Mouse (Mus musculus) heart, embryonic 13.5 days (tissue): ENCODE measurements around the gene Dusp16. TPM values are rescaled to one million over a fixed set of nuclear protein-coding genes. Genes with fewer than 3 reads are reported as not detected.

ENCODE experiments used
- ATAC-seq: fragments of 200-750 bp; cut with Nextera tagmentation; 2 replicates; pipeline ENCODE4 v1.8.0; 2017; ENCODE audit warnings: moderate TSS enrichment; ENCODE audit not compliant: insufficient number of reproducible peaks, low FRiP score, low TSS enrichment; ENCODE audit errors: extremely low read depth
- H3K27ac ChIP-seq: fragments of 300-500 bp; sonication (generic); replicated peaks from 2 replicates; pipeline ENCODE4 v1.5.1; 2015; ENCODE audit warnings: moderate library complexity, mild to moderate bottlenecking, inconsistent platforms
- H3K27me3 ChIP-seq: fragments of 300-500 bp; sonication (generic); replicated peaks from 2 replicates; pipeline ENCODE4 v1.6.1; 2015; ENCODE audit warnings: mild to moderate bottlenecking, inconsistent platforms
- H3K36me3 ChIP-seq: fragments of 300-500 bp; sonication (generic); 2 replicates; pipeline ENCODE4 v1.6.1; 2015; ENCODE audit warnings: mild to moderate bottlenecking, inconsistent platforms
- H3K4me1 ChIP-seq: fragments of 300-500 bp; sonication (generic); 2 replicates; pipeline ENCODE4 v1.6.1; 2015; ENCODE audit warnings: inconsistent platforms
- H3K4me2 ChIP-seq: fragments of 300-500 bp; sonication (generic); 2 replicates; pipeline ENCODE4 v1.6.1; 2015; ENCODE audit warnings: inconsistent platforms, mild to moderate bottlenecking, moderate library complexity
- H3K4me3 ChIP-seq: fragments of 300-500 bp; sonication (generic); 2 replicates; pipeline ENCODE4 v1.5.1; 2015; ENCODE audit warnings: moderate library complexity, mild to moderate bottlenecking, inconsistent platforms
- H3K9ac ChIP-seq: fragments of 300-500 bp; sonication (generic); 2 replicates; pipeline ENCODE4 v1.6.1; 2015; ENCODE audit warnings: inconsistent platforms, mild to moderate bottlenecking, moderate library complexity
- H3K9me3 ChIP-seq: fragments of 300-500 bp; sonication (generic); 2 replicates; pipeline ENCODE4 v1.6.1; 2016; ENCODE audit warnings: inconsistent platforms
- WGBS: fragments of 180-500 bp; shearing (Covaris S2); methylation state at CpG from one replicate; pipeline ENCODE4 v1.1.7; 2015; ENCODE audit warnings: mixed read lengths; 5-methylcytosine and 5-hydroxymethylcytosine counted together
- polyA plus RNA-seq: library from polyadenylated mRNA; unstranded; fragments of >200 nt; fragmentation: Nextera tagmentation; extraction: Ambion mirVana; gene quantifications from 2 replicates; pipeline ENCODE4 v1.2.1, GENCODE M21; 2015

Gene Dusp16
- polyA plus RNA-seq, 1 experiment from 2014 or later = 14.2 TPM

GRCm38 (mm10) chr6:134813066-134813465, 20.6 kb upstream of the Dusp16 start:
- no peak overlapping the region for H3K4me3 ChIP-seq
- H3K36me3 ChIP-seq = no peaks in the 10 kb centered on the region
- H3K27me3 ChIP-seq = no peaks in the 10 kb centered on the region
- no peaks in the 10 kb centered on the region for H3K9me3 ChIP-seq
- H3K4me1 ChIP-seq = peaks cover 7% of the 10 kb centered on the region
- 73% methylated on average over 1 of the region's 1 CpGs for WGBS
- no peak overlapping the region for H3K4me2 ChIP-seq
- no peak overlapping the region for H3K9ac ChIP-seq
- no peak overlapping the region for H3K27ac ChIP-seq
- ATAC-seq = no peak

GRCm38 (mm10) chr6:134807794-134808193, 15.4 kb upstream of the Dusp16 start:
- no peaks in the 10 kb centered on the region for H3K9me3 ChIP-seq
- H3K27me3 ChIP-seq = no peaks in the 10 kb centered on the region
- WGBS = 86% methylated on average over 11 of the region's 11 CpGs
- H3K4me3 ChIP-seq = no peak overlapping the region
- H3K4me2 ChIP-seq = no peak overlapping the region
- no peaks in the 10 kb centered on the region for H3K4me1 ChIP-seq
- H3K27ac ChIP-seq = no peak overlapping the region
- no peak overlapping the region for H3K9ac ChIP-seq
- no peak for ATAC-seq
- no peaks in the 10 kb centered on the region for H3K36me3 ChIP-seq

- H3K27ac ChIP-seq = no peak overlapping the region
- H3K36me3 ChIP-seq = no peaks in the 10 kb centered on the region
- H3K4me2 ChIP-seq = no peak overlapping the region
- no peaks in the 10 kb centered on the region for H3K27me3 ChIP-seq
- H3K9me3 ChIP-seq = no peaks in the 10 kb centered on the region
- no peak for ATAC-seq
- H3K9ac ChIP-seq = no peak overlapping the region
- no peaks in the 10 kb centered on the region for H3K4me1 ChIP-seq
- WGBS = 69% methylated on average over 1 of the region's 2 CpGs
- H3K4me3 ChIP-seq = no peak overlapping the region
Measured at GRCm38 (mm10) chr6:134807091-134807490, 14.7 kb upstream of the Dusp16 start.

GRCm38 (mm10) chr6:134806130-134806529, 13.7 kb upstream of the Dusp16 start:
- no peak for ATAC-seq
- no peak overlapping the region for H3K9ac ChIP-seq
- no peak overlapping the region for H3K27ac ChIP-seq
- no peaks in the 10 kb centered on the region for H3K9me3 ChIP-seq
- WGBS = 71% methylated on average over 6 of the region's 6 CpGs
- H3K27me3 ChIP-seq = no peaks in the 10 kb centered on the region
- no peaks in the 10 kb centered on the region for H3K36me3 ChIP-seq
- H3K4me2 ChIP-seq = no peak overlapping the region
- H3K4me1 ChIP-seq = no peaks in the 10 kb centered on the region
- H3K4me3 ChIP-seq = no peak overlapping the region

- H3K27me3 ChIP-seq = no peaks in the 10 kb centered on the region
- WGBS = 71% methylated on average over 5 of the region's 5 CpGs
Measured at GRCm38 (mm10) chr6:134804736-134805277, 12.4 kb upstream of the Dusp16 start.

GRCm38 (mm10) chr6:134802641-134803043, 10.2 kb upstream of the Dusp16 start:
- Histone ChIP-seq H3K9ac (no peak overlapping the region), H3K9me3 (no peaks in the 10 kb centered on the region), H3K27me3 (no peaks in the 10 kb centered on the region), H3K4me1 (no peaks in the 10 kb centered on the region; the same call in 1 of the 2 replicates), H3K4me2 (no peak overlapping the region), H3K27ac (no peak overlapping the region), H3K4me3 (no peak overlapping the region), H3K36me3 (no peaks in the 10 kb centered on the region)
- 66% methylated on average over 9 of the region's 9 CpGs for WGBS
- ATAC-seq = no peak

More at GRCm38 (mm10) chr6:134804736-134805277, 12.4 kb upstream of the Dusp16 start:
- Histone ChIP-seq H3K36me3 (no peaks in the 10 kb centered on the region), H3K27ac (no peak overlapping the region), H3K4me1 (no peaks in the 10 kb centered on the region), H3K4me2 (no peak overlapping the region), H3K9ac (no peak overlapping the region), H3K9me3 (no peaks in the 10 kb centered on the region), H3K4me3 (no peak overlapping the region)
- no peak for ATAC-seq

- Histone ChIP-seq H3K27ac (no peak overlapping the region), H3K9ac (no peak overlapping the region), H3K9me3 (no peaks in the 10 kb centered on the region), H3K36me3 (no peaks in the 10 kb centered on the region), H3K4me2 (no peak overlapping the region), H3K4me3 (no peak overlapping the region), H3K4me1 (no peaks in the 10 kb centered on the region; the same call in 1 of the 2 replicates), H3K27me3 (no peaks in the 10 kb centered on the region)
- no peak for ATAC-seq
- 64% methylated on average over 1 of the region's 1 CpGs for WGBS
Measured at GRCm38 (mm10) chr6:134801483-134801882, 9.1 kb upstream of the Dusp16 start.

GRCm38 (mm10) chr6:134796297-134796696, 3.9 kb upstream of the Dusp16 start:
- H3K9me3 ChIP-seq = no peaks in the 10 kb centered on the region
- H3K27me3 ChIP-seq = no peaks in the 10 kb centered on the region
- H3K9ac ChIP-seq = no peak overlapping the region
- no peak overlapping the region for H3K4me2 ChIP-seq
- WGBS = 85% methylated on average over 10 of the region's 10 CpGs
- no peaks in the 10 kb centered on the region for H3K36me3 ChIP-seq
- H3K4me3 ChIP-seq = no peak overlapping the region
- H3K27ac ChIP-seq = no peak overlapping the region
- no peak for ATAC-seq
- peaks cover 13% of the 10 kb centered on the region for H3K4me1 ChIP-seq

GRCm38 (mm10) chr6:134793911-134794520, 1.6 kb upstream of the Dusp16 start:
- no peak for ATAC-seq
- peak overlapping the region; percentile 21; the same call in 1 of the 2 replicates for H3K27ac ChIP-seq
- H3K9me3 ChIP-seq = no peaks in the 10 kb centered on the region
- peak overlapping the region; percentile 17; the same call in 1 of the 2 replicates for H3K4me3 ChIP-seq
- H3K36me3 ChIP-seq = no peaks in the 10 kb centered on the region
- H3K4me2 ChIP-seq = peak overlapping the region; percentile 72
- H3K9ac ChIP-seq = peak overlapping the region; percentile 58; the same call in 1 of the 2 replicates
- WGBS = 16% methylated on average over 21 of the region's 21 CpGs
- no peaks in the 10 kb centered on the region for H3K27me3 ChIP-seq
- H3K4me1 ChIP-seq = peaks cover 25% of the 10 kb centered on the region

- peak overlapping the region; percentile 72 for H3K4me2 ChIP-seq
- H3K27ac ChIP-seq = peak overlapping the region; percentile 66
- ATAC-seq = no peak
- WGBS = 47% methylated on average over 21 of the region's 21 CpGs
- H3K36me3 ChIP-seq = no peaks in the 10 kb centered on the region
- H3K27me3 ChIP-seq = no peaks in the 10 kb centered on the region
- H3K4me1 ChIP-seq = peaks cover 31% of the 10 kb centered on the region
- no peaks in the 10 kb centered on the region for H3K9me3 ChIP-seq
- peak overlapping the region; percentile 91 for H3K9ac ChIP-seq
- H3K4me3 ChIP-seq = peak overlapping the region; percentile 87
Measured at GRCm38 (mm10) chr6:134793046-134793806, 801 bp upstream of the Dusp16 start.

- under 1% methylated on average over 46 of the region's 46 CpGs for WGBS
- H3K4me1 ChIP-seq = peaks cover 46% of the 10 kb centered on the region
- 0 out of 2 replicates have a peak, but pooled peaks cover 2% of the 10 kb centered on the region for H3K36me3 ChIP-seq
- H3K4me3 ChIP-seq = peak overlapping the region; percentile 87
- H3K27ac ChIP-seq = peak overlapping the region; percentile 100
- H3K9me3 ChIP-seq = no peaks in the 10 kb centered on the region
- peak overlapping the region; percentile 72 for H3K4me2 ChIP-seq
- ATAC-seq = peak; percentile 18; the same call in 1 of the 2 replicates
- H3K27me3 ChIP-seq = no peaks in the 10 kb centered on the region
- peak overlapping the region; percentile 100 for H3K9ac ChIP-seq
Measured at GRCm38 (mm10) chr6:134791251-134792118, 940 bp downstream of the Dusp16 start.
